Mouse (Mus musculus) layer of hippocampus, adult 18-20 months (tissue): ENCODE measurements around the gene Snrnp70. TPM values are rescaled to one million over a fixed set of nuclear protein-coding genes. Genes with fewer than 3 reads are reported as not detected.
"Not testable (repeated sequence)": the region's sequence is repeated elsewhere in the genome, so short reads cannot be mapped to it uniquely, and the experiment has no call there.

Experiments
- DNase-seq, 2 experiments: peaks; one replicate each; pipeline ENCODE4 v3.0.0; 2022; ENCODE audit warnings: low spot score in 2 of 2
- total RNA-seq, 2 experiments: library from RNA; stranded (reverse); gene quantifications; 2 replicates each; pipeline ENCODE4 v1.2.3; 2021

Snrnp70 gene
- total RNA-seq, 2 experiments from 2014 or later, result 364 to 405 TPM

DNA sequence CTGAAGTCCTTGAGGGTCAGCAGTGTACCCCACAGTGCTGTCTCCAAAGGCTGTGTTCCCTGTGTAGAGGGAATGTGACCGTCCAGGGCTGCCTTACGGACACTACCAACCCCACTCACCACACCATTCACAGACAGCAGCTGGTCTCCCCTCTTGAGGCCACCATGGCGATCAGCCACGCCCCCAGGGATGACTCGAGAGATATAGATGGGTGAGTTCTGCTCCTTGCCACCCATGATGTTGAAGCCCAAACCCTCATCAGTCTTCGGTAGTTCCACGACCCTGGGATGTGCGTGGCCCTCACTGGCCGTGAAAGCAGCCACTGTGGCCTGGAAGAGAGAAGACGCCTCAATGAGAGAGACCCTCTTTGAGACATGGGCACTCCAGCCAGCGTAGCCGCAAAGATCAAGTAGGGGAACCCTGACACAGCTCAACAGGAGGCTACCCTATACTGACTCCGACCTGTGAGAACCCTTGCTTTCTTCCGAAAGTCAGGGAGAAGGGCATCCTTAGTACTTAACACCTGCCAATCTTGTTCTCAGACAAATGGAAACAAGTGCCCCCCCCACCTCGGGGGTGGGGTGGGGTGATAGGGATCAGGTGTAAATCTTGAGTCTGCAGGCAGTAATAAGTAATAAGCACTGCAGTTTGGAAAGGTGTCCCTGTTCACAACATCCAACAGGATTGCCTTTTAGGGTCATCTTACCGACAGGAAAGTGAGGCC is 26.4 kb downstream of the Snrnp70 start:
- no peak for DNase-seq

GRCm38 (mm10) chr7:45368178-45368577 is 27.4 kb downstream of the Snrnp70 start:
- DNase-seq, result peak in 1 of 2 experiments; percentile 46

DNA sequence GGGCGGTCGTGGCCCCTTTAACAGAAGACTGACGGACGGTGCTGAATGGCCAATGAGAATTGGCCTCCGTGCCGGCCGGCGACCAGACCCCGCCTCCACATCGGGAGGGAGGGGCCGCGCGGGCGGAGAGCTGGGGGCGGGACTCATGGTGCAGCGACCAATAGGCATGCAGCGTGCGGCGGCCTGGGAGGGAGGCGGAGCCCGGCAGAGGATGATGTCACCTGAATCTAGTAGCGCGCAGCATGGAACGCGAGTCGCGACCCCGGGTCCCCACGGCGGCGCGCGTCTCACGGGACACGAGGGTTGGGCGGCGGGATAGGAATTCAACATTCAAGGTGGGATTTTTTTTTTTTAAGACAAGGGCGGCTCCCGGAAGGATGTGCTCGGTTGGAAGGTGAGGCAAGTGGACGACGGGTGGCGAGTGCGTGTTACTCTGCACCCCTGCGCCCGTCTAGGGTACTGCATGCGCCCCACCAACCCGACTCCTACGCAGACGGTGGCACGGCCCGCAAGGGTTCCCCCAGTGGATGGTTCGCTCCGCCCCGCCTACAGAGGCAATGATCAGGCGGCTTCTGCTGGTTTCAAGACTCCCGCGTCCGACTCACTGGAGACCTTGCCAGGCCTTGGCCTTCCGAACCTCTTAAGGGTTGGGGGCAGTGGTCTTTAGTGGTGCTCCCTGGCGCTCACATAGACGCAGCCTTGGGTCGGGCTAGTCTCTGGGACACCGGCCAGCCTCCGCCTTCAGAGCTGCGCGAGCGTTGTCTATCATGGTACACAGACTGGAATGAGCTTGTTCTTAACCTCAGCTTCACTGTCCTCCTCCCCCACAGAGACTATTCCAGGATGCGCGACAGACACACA is 28.3 kb downstream of the Snrnp70 start:
- DNase-seq, result peak; percentile 99

- DNase-seq, result no peak
These were observed 28.9 kb downstream of the Snrnp70 start, which contains the start of gene Ppfia3 for GRCm38 (mm10) chr7:45366652-45367019. Ppfia3 (minus strand) TSS chr7:45367019.

DNA sequence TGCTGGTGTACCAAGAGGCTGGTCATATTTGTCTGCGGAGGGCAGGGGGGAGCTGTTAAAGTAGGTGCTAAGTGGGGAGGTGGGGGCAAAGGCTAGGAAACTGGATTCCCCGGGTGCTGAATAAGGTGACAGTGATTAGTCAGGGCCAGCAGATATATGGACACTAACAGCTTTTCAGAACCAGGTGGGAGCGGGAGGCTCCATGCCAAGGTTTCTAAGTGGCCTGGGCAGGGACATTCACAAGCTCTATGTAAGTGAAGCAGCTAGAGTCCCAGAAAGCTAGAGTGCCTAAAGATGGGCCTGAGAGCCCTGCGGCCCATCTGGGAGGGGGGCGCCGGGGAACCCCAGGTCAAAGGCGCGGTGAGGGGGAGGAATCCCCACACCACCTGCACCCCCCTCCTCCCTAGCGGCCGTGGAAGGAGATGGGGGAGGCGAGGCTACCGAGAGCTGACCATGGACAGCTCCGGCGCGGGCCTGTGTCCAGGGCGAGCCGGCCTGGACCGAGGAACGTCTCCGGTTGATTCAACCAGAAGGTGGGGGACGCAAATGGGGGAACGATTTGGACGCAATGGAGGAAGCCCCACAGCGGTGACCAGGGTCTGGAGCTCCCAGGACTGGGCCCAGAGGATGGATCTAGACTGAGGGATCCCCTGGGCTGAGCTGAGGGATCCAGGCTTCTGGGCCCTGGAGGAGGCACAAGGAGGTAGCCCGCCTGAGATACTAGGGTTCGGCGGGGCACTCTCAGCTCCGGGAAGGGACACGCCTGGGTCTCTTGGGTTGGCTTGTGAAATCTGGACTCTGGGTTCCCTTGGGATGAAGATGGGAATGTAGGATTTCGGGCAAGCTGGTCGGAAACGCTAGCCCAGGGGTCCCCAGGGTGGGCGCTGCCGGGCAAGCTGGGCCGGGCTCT is 29.5 kb downstream of the Snrnp70 start:
- no peak for DNase-seq

DNA sequence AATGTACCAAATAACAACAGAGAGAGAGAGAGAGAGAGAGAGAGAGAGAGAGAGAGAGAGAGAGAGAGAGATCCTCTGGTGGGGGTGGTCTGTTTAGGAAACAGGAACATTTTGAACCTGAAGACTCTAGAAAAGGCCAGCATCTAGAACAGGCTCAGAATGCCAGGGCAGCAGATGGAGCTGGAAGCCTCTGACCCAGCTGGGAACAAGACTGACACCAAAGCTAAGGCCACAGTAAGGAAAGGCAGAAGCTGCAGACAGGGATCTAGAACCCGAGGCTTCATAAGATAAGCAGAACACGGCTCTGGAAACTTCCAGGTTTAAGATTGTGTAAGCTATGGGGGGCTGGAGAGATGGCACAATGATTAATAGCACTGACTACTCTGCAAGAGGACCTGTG is 31.6 kb downstream of the Snrnp70 start:
- no peak for DNase-seq

- peak in 1 of 2 experiments; percentile 45 for DNase-seq
These were observed 32.7 kb downstream of the Snrnp70 start for GRCm38 (mm10) chr7:45362801-45363200.

GRCm38 (mm10) chr7:45361243-45361804 is 34.2 kb downstream of the Snrnp70 start:
- peak; percentile 82 to 86 for DNase-seq

DNA sequence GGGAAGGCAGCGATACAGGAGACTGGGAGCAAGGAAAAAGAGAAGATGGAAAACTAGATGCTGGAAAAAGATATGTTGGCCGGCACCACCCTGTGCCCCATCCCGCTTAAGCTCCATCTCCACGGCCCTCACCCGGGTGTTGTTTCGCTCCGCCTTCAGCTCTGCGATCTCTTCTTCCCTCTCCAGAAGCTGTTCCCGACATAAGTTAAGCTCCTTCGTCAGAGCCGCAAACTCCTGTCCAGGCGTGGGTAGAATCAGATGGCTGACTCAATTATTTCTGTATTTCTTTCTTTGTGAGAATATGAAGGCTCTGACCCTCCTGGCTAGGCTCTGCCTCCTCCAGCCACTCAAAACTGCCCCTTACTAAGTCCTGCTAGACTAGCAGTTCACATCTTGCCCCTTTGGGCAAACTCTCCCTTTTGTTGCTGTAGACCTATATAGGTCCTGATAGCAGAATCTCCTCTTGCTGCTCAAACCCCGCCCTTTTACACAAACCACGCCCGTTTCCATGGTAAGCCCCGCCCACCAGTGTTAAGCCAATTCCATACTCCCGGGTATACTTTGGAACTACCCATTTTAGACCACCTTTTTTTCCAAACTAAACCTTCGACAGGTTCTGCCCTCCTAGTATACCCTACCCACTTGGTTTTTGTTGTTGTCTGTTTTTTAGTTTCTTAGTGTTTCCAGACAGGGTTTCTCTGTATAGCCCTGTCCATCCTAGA is 35.0 kb downstream of the Snrnp70 start:
- peak in 1 of 2 experiments; percentile 56 for DNase-seq

GRCm38 (mm10) chr7:45359081-45359480 is 36.5 kb downstream of the Snrnp70 start:
- not testable (repeated sequence) for DNase-seq

DNA sequence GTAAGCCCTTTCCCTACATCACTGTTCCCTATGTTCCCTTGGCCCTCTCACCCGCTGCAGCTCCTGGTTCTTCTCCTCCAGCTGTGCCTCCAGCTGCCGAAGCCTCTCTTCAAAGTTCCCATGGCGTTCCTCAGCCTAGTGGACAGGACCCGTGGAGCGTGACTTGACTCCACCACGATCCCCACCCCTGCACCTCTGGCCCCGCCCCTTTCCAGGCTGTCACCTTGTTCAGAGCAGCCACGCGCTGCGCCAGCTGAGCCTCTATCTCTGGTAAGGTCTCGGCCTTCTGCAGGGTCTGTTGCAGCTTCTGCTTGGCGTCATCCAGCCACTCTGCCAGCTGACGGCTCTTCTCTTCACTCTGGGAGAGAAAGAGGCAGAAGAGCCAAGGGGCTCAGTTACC is 39.5 kb downstream of the Snrnp70 start:
- DNase-seq, result no peak

DNA sequence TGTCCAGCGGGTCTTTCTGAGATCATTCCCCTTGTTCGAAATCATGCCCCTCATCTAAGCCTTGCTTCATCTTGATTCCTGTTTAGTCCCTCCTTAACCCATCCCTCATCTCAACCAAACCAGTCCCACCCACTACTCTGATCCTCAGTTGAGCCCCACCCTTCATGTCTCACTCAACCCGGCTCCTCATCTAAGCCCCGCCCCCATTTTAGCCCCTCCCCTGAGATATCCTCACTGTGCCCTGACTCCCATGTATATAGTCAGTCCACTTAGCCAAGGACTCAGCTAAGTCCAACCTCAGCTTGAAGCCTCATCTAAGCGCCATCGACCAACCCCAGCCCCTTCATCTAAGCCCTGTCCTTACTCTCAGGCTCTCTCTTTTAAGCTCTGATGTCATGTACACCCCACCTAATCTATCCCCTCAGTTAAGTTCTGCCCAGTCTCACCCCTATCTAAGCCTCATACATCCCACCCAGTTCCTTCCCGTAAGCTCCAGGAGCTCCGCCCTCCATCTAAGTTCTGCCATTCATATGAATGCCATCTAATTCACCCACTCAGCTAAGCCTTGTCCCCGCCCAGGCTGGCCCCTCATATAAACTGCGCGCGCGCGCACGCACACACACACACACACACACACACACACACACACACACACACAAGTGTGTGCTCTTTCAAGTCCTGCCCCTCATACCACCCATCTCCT is 40.1 kb downstream of the Snrnp70 start:
- no peak for DNase-seq

DNA sequence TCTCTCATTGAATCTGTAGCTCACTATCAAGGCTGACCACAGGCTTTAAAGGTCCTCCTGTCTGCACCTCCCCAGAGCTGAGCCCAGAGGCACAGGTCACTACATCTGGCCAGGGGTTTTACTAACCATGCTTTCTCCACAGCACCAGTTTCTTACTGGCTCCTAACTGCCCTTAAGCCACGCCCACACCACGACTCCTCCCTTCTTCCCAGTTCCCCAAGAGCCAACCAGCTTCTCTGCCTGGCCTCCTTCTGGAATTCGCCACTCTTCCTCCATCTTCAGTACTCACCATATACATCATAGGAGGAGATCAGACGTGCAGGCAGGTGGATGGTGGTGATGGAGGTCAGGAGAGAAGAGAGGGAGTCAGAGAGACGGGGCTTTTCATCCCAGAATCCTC is 42.5 kb downstream of the Snrnp70 start:
- DNase-seq, result no peak

- DNase-seq, result peak in 1 of 2 experiments; percentile 53
These were observed 48.6 kb downstream of the Snrnp70 start for GRCm38 (mm10) chr7:45346905-45347304.

DNA sequence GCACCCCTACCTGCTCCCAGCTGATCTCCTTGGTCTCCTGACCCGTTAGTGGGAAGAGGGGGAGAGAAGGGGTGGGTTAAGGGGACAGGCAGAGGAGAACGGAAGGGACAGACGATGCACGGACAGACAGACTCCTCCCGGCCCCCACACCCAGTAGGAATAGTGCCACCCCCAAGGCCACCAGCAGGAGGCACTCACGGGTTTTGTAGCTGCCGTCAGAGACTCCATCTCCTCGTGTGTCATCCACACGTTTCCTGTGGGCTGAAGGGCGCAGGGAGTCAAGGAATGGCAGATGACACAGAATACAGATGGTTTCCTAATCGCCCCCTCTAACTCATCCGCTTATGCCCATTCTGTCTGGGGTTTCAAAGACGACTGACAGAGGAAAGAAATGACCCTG is 52.0 kb downstream of the Snrnp70 start:
- DNase-seq, result no peak

GRCm38 (mm10) chr7:45342081-45342480 is 53.5 kb downstream of the Snrnp70 start:
- DNase-seq, result no peak

GRCm38 (mm10) chr7:45341303-45341702 is 54.2 kb downstream of the Snrnp70 start:
- peak; percentile 79 to 86 for DNase-seq

GRCm38 (mm10) chr7:45340669-45341068 is 54.9 kb downstream of the Snrnp70 start:
- no peak for DNase-seq

DNA sequence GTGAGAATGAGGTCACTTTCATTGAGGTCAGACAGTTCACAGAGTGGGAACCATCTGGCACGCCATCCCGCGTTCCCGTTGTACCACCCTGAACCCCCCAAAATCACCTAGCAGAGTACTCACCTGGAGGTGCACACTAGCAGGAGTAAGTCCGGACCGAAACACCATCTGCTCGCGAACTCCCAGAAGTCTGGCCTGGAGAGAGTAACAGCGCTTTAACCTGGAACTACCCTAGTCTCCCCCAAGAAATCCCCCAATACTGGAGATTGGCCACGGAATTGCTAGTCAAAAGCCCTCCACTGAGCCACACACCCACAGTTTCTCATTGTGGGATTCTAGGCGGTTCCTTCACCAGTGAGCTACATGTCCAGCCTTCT is 55.5 kb downstream of the Snrnp70 start:
- no peak for DNase-seq
